Mouse (Mus musculus) neural tube, embryonic 12.5 days (tissue): ENCODE data around the gene Tpbpa. TPM values are rescaled to one million over a fixed set of nuclear protein-coding genes. Genes with fewer than 3 reads are reported as not detected.
"Not testable (repeated sequence)": the region's sequence is repeated elsewhere in the genome, so short reads cannot be mapped to it uniquely, and the experiment has no call there.

Source experiments
- ATAC-seq: fragments of 200-750 bp; cut with Nextera tagmentation; 2 replicates; pipeline ENCODE4 v1.8.0; 2017; ENCODE audit warnings: low read depth, mild to moderate bottlenecking, moderate TSS enrichment, moderate library complexity; ENCODE audit not compliant: low FRiP score
- H3K27ac ChIP-seq: fragments of 300-500 bp; sonication (generic); 2 replicates; pipeline ENCODE4 v1.5.1; 2016
- H3K27me3 ChIP-seq: fragments of 300-500 bp; sonication (generic); replicated peaks from 2 replicates; pipeline ENCODE4 v1.6.1; 2016; ENCODE audit warnings: mild to moderate bottlenecking
- H3K36me3 ChIP-seq: fragments of 300-500 bp; sonication (generic); 2 replicates; pipeline ENCODE4 v1.6.1; 2016; ENCODE audit warnings: mild to moderate bottlenecking
- H3K4me1 ChIP-seq: fragments of 300-500 bp; sonication (generic); 2 replicates; pipeline ENCODE4 v1.6.1; 2016
- H3K4me2 ChIP-seq: fragments of 300-500 bp; sonication (generic); replicated peaks from 2 replicates; pipeline ENCODE4 v1.6.1; 2016; ENCODE audit warnings: mild to moderate bottlenecking
- H3K4me3 ChIP-seq: fragments of 300-500 bp; sonication (generic); 2 replicates; pipeline ENCODE4 v1.5.1; 2016
- H3K9ac ChIP-seq: fragments of 300-500 bp; sonication (generic); 2 replicates; pipeline ENCODE4 v1.6.1; 2016; ENCODE audit warnings: mild to moderate bottlenecking
- H3K9me3 ChIP-seq: fragments of 300-500 bp; sonication (generic); 2 replicates; pipeline ENCODE4 v1.6.1; 2016; ENCODE audit warnings: mild to moderate bottlenecking
- WGBS: fragments of 180-500 bp; shearing (Covaris S2); methylation state at CpG from one replicate; pipeline ENCODE4 v1.1.7; 2016; 5-methylcytosine and 5-hydroxymethylcytosine counted together
- polyA plus RNA-seq: library from polyadenylated mRNA; unstranded; fragments of >200 nt; fragmentation: Nextera tagmentation; extraction: Ambion mirVana; gene quantifications from 2 replicates; pipeline ENCODE4 v1.2.1, GENCODE M21; 2016

The Tpbpa gene
- polyA plus RNA-seq: not detected in 2 replicates

GRCm38 (mm10) chr13:60941884-60942283 is at the start of gene Tpbpa:
Gene Tpbpa (minus strand): TSS chr13:60941984.
- H3K4me2 ChIP-seq, ATAC-seq, H3K4me1 ChIP-seq, H3K27me3 ChIP-seq, H3K9ac ChIP-seq, H3K36me3 ChIP-seq, H3K4me3 ChIP-seq, H3K27ac ChIP-seq: not testable (repeated sequence)
- H3K9me3 ChIP-seq: peaks cover 16% of the 10 kb centered on the region
- 82% methylated on average over 3 of the region's 3 CpGs for WGBS

GRCm38 (mm10) chr13:60986915-60987314 is 45.1 kb upstream of the Tpbpa start:
- H3K27ac ChIP-seq, H3K9ac ChIP-seq, H3K9me3 ChIP-seq, H3K4me2 ChIP-seq, H3K4me1 ChIP-seq, H3K36me3 ChIP-seq, ATAC-seq, H3K27me3 ChIP-seq, H3K4me3 ChIP-seq: not testable (repeated sequence)
- WGBS: 74% methylated on average over 5 of the region's 5 CpGs

GRCm38 (mm10) chr13:60972319-60972718 is 30.5 kb upstream of the Tpbpa start:
- H3K36me3 ChIP-seq, H3K4me1 ChIP-seq, H3K27me3 ChIP-seq, H3K27ac ChIP-seq, H3K9me3 ChIP-seq, H3K4me2 ChIP-seq, H3K9ac ChIP-seq, H3K4me3 ChIP-seq, ATAC-seq: not testable (repeated sequence)
- 66% methylated on average over 4 of the region's 4 CpGs for WGBS

- H3K27ac ChIP-seq, ATAC-seq, H3K9ac ChIP-seq, H3K27me3 ChIP-seq, H3K4me3 ChIP-seq, H3K4me1 ChIP-seq, H3K4me2 ChIP-seq, H3K36me3 ChIP-seq: not testable (repeated sequence)
- peaks cover 14% of the 10 kb centered on the region for H3K9me3 ChIP-seq
- 36% methylated on average over 5 of the region's 5 CpGs for WGBS
Observed at GRCm38 (mm10) chr13:60963985-60964384, 22.2 kb upstream of the Tpbpa start.

- H3K9me3 ChIP-seq: peaks cover 25% of the 10 kb centered on the region
- no peak overlapping the region for H3K9ac ChIP-seq
- H3K4me3 ChIP-seq: no peak overlapping the region
- H3K27ac ChIP-seq: no peak overlapping the region
- no peak overlapping the region for H3K4me2 ChIP-seq
- H3K27me3 ChIP-seq: no peaks in the 10 kb centered on the region
- no peaks in the 10 kb centered on the region for H3K4me1 ChIP-seq
- no peak for ATAC-seq
- WGBS: 71% methylated on average over 5 of the region's 5 CpGs
- no peaks in the 10 kb centered on the region for H3K36me3 ChIP-seq
Observed at GRCm38 (mm10) chr13:60961706-60962105, 19.9 kb upstream of the Tpbpa start.

- Histone ChIP-seq H3K9me3 (peaks cover 11% of the 10 kb centered on the region), H3K4me3 (no peak within 1 kb of the TSS), H3K9ac (no peak within 1 kb of the TSS), H3K4me2 (no peak within 1 kb of the TSS), H3K36me3 (no peaks in the 10 kb centered on the region), H3K27me3 (no peaks in the 10 kb centered on the region), H3K4me1 (no peaks in the 10 kb centered on the region), H3K27ac (no peak within 1 kb of the TSS)
- WGBS: 73% methylated on average over 5 of the region's 5 CpGs
- ATAC-seq: no peak
Observed at GRCm38 (mm10) chr13:60936500-60936901, 5.3 kb downstream of the Tpbpa start, which contains the start of the genes Gm49391 and Ctla2a. Gene Gm49391 (minus strand): TSS chr13:60936571. Gene Ctla2a (minus strand): TSS chr13:60936625.

- H3K4me2 ChIP-seq, H3K27ac ChIP-seq, H3K27me3 ChIP-seq, H3K36me3 ChIP-seq, H3K9ac ChIP-seq, H3K4me1 ChIP-seq, H3K4me3 ChIP-seq, ATAC-seq: not testable (repeated sequence)
- peaks cover 11% of the 10 kb centered on the region for H3K9me3 ChIP-seq
- 70% methylated on average over 2 of the region's 2 CpGs for WGBS
Observed at GRCm38 (mm10) chr13:60935490-60935889, 6.3 kb downstream of the Tpbpa start, which contains the start of gene Gm49393. Gene Gm49393 (minus strand): TSS chr13:60935590.

- not testable (repeated sequence) for H3K9me3 ChIP-seq, H3K36me3 ChIP-seq, H3K4me1 ChIP-seq, H3K4me3 ChIP-seq, H3K4me2 ChIP-seq, H3K27me3 ChIP-seq, H3K9ac ChIP-seq, ATAC-seq, H3K27ac ChIP-seq
- 91% methylated on average over 2 of the region's 2 CpGs for WGBS
Observed at GRCm38 (mm10) chr13:60904780-60905179, 37.0 kb downstream of the Tpbpa start, which contains the start of gene Tpbpb. Gene Tpbpb (minus strand): TSS chr13:60904880.

- Histone ChIP-seq H3K4me3 (no peak within 1 kb of the TSS), H3K4me1 (no peaks in the 10 kb centered on the region), H3K4me2 (no peak within 1 kb of the TSS), H3K9me3 (0 out of 2 replicates have a peak, but pooled peaks cover 4% of the 10 kb centered on the region), H3K27ac (no peak within 1 kb of the TSS), H3K27me3 (no peaks in the 10 kb centered on the region), H3K36me3 (no peaks in the 10 kb centered on the region), H3K9ac (no peak within 1 kb of the TSS)
- no peak for ATAC-seq
- WGBS: 72% methylated on average over 3 of the region's 3 CpGs
Observed at GRCm38 (mm10) chr13:60897328-60897727, 44.5 kb downstream of the Tpbpa start, which contains the start of gene Ctla2b. Gene Ctla2b (minus strand): TSS chr13:60897447.

- H3K4me3 ChIP-seq, H3K27ac ChIP-seq, ATAC-seq, H3K27me3 ChIP-seq, H3K36me3 ChIP-seq, H3K9me3 ChIP-seq, H3K4me1 ChIP-seq, H3K9ac ChIP-seq, H3K4me2 ChIP-seq: not testable (repeated sequence)
- 90% methylated on average over 7 of the region's 8 CpGs for WGBS
Observed at GRCm38 (mm10) chr13:60896794-60897193, 45.0 kb downstream of the Tpbpa start, which contains the start of gene Gm49392. Gene Gm49392 (minus strand): TSS chr13:60896894.

- Histone ChIP-seq H3K4me3 (no peak overlapping the region), H3K4me1 (no peaks in the 10 kb centered on the region), H3K36me3 (no peaks in the 10 kb centered on the region), H3K27ac (no peak overlapping the region), H3K9me3 (0 out of 2 replicates have a peak, but pooled peaks cover 4% of the 10 kb centered on the region), H3K4me2 (no peak overlapping the region), H3K9ac (no peak overlapping the region), H3K27me3 (no peaks in the 10 kb centered on the region)
- ATAC-seq: no peak
Observed at GRCm38 (mm10) chr13:60895406-60896160, 46.2 kb downstream of the Tpbpa start.

GRCm38 (mm10) chr13:60892301-60892700 is 49.5 kb downstream of the Tpbpa start:
- 94% methylated on average over 1 of the region's 1 CpGs for WGBS
- H3K27ac ChIP-seq: no peak overlapping the region
- 0 out of 2 replicates have a peak, but pooled peaks cover 1% of the 10 kb centered on the region for H3K9me3 ChIP-seq
- no peaks in the 10 kb centered on the region for H3K4me1 ChIP-seq
- H3K36me3 ChIP-seq: no peaks in the 10 kb centered on the region
- no peaks in the 10 kb centered on the region for H3K27me3 ChIP-seq
- no peak overlapping the region for H3K9ac ChIP-seq
- ATAC-seq: no peak
- no peak overlapping the region for H3K4me3 ChIP-seq
- H3K4me2 ChIP-seq: no peak overlapping the region
